Mouse (Mus musculus) gastrocnemius, postnatal 25 days (tissue): ENCODE measurements around the gene Map1lc3b. TPM values are rescaled to one million over a fixed set of nuclear protein-coding genes. Genes with fewer than 3 reads are reported as not detected.

ENCODE experiments used
- DNase-seq: peaks from one replicate; pipeline ENCODE4 v3.0.0; 2022
- total RNA-seq, 2 experiments: library from RNA; stranded (reverse); gene quantifications; 1 replicate in 1 of 2; 2 replicates in 1 of 2; pipeline ENCODE4 v1.2.3; 2021

Gene Map1lc3b
- total RNA-seq, 2 experiments from 2014 or later, result 124 to 134 TPM

GRCm38 (mm10) chr8:121609251-121609650, 19.1 kb downstream of the Map1lc3b start:
- DNase-seq, result no peak

- DNase-seq, result no peak
Observed at GRCm38 (mm10) chr8:121609916-121610315, 19.8 kb downstream of the Map1lc3b start.

DNA sequence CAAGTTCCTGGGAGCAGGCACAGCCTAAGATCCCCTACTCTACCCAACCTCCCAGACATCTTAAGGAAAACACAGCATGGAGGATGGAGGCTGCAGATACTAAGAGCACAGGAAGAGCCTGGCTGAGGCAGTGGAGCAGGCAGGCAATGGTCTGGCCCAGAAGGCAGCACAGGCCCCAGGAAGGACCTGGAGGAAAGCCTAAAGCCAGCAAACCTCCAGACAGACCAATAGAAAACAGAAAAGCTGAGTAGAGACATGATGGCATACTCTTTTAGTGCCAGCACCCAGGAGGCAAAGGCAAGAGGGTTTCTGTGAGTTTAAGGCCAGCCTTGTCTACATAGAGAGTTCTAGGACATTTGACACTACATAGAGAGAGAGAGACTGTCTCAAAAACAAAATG, 23.3 kb downstream of the Map1lc3b start:
- DNase-seq, result no peak

- peak; percentile 77 for DNase-seq
Observed at GRCm38 (mm10) chr8:121619401-121619995, 29.3 kb downstream of the Map1lc3b start.

- DNase-seq, result no peak
Observed at GRCm38 (mm10) chr8:121620801-121621516, 30.8 kb downstream of the Map1lc3b start.

GRCm38 (mm10) chr8:121621879-121622278, 31.7 kb downstream of the Map1lc3b start:
- no peak for DNase-seq

GRCm38 (mm10) chr8:121623043-121623442, 32.9 kb downstream of the Map1lc3b start:
- no peak for DNase-seq

- no peak for DNase-seq
Observed at GRCm38 (mm10) chr8:121628681-121629080, 38.5 kb downstream of the Map1lc3b start.

DNA sequence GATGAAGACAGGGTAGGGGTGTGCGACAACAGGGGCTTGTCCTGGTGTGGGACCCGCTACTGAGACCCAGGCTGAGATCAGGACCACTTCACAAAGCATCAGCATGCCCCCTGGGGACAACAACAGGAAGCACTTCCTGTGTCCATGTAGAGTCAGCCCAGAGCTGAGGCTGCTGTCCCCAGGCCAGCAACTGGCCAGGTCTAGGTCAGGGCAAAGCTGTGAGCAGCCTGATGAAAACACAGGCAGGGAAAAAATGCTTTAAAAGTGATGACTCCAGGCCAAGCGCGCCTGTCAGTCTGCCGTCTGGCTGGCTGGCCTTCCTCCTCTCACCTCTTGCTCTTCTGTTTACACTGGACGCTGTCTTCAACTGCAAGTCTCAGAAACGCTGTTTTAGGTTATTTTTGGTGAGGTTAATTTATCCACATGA, 41.5 kb downstream of the Map1lc3b start:
- DNase-seq, result peak; percentile 57

- no peak for DNase-seq
Observed at GRCm38 (mm10) chr8:121632401-121632800, 42.2 kb downstream of the Map1lc3b start.

DNA sequence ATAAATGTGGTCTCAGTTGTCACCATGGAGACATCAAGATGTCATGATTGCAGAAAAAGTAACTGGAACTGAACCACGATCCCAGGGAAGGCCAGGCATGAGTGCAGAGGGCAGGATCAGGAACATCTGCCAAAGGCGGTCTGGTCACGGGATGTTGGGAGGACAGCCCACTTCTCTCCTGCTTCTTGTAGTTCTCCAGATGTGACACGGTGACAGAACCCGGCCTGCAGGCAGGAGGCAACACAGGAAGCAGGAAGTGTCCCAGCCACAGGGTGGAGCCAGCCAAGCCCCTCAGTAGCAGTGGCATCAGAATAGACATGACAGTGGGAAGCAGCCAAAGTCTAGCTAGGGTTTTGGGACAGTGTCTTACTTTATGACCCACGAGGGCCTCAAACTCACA, 45.4 kb downstream of the Map1lc3b start:
- peak; percentile 50 for DNase-seq

DNA sequence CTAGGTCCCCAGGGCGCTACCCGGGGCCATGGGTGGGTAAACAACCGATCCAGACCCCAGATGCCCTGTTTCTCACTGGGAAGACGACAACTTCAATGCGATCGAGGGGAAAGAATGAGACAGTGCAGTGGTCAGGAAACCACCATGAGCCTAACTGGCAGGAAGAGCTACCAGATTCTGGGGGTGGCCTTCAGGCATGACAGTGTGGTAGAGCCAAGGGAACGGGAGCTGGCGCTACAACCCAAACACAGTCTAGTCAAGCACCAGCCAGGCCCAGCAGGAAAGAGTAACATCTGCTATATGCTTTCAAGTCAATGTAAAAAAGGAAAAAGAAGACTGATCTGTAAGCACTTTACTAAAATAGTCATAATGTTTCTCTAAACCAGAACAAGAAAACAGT, 46.0 kb downstream of the Map1lc3b start:
- DNase-seq, result no peak

- no peak for DNase-seq
Observed at GRCm38 (mm10) chr8:121642804-121643203, 52.6 kb downstream of the Map1lc3b start.

DNA sequence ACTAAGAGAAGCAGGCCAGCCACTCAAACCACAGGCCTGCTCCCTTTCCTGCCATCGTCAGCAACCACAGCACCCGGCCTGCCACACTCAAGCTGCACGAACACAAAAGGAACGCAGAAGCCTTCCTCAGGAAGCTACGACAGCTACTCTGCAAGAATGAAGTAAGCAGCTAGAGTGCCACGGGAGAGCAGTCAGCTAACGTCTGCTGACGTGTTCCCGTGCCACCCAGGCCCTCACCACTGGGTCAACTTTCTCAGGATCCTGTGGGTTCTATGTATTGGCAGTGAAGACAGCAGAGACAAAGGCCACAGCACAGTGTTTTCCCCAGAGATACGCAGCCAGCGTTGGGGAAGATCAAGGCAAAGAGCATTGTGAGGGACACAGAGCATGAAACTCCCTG, 53.2 kb downstream of the Map1lc3b start:
- DNase-seq, result no peak

DNA sequence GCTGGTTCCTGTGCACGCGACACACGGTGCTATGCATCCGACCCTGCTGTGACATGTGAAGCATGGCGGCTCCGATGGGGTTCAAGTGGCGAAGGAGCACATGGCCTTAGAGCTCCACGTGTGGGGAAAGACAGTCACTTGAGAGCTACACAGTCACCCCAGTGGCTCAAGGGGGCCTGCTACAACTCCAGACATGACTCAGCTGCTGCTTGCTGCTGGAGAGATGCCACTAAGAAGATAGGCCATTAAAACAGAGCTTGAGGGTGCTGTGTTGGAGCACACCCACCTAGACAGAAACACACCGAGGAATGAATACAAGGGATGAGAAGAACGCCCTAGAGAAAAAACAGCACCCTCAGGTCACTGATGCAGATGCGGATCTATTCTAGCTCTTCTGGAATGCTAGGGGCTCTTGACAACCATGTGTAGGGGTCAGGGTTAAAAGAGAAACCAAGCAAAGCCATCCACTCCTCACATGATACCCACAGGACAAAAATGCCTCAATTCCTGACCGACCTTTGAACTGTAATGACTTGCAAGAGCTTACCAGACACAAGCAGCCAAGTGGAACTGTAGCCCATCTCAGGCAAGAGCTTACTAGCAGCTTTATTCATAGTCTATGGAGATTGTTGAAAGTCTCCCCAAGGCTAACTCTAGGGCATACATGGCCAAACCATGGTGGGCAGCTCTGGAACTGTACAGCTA, 57.5 kb downstream of the Map1lc3b start:
- DNase-seq, result no peak

Other genes with a start within 250 kb of the Map1lc3b start
- gene 1700018B08Rik, start 46.0 kb upstream of the Map1lc3b start, total RNA-seq, result not detected
- gene Fbxo31, start 11.6 kb upstream of the Map1lc3b start, total RNA-seq, result 100 to 1,000 TPM in 1 of 2 experiments, 10 to 100 TPM in 1; 89.8 to 109 TPM
- 10 to 100 TPM; 16.3 to 17.0 TPM for gene Zcchc14, start 62.5 kb downstream of the Map1lc3b start, total RNA-seq
- gene Jph3, start 139.3 kb downstream of the Map1lc3b start, total RNA-seq, result not detected
- gene Klhdc4, start 239.2 kb downstream of the Map1lc3b start, total RNA-seq, result 1 to 10 TPM; 8.1 to 9.1 TPM